Mouse (Mus musculus) stomach, embryonic 16.5 days (tissue): ENCODE results near the gene Carmil1. TPM values are rescaled to one million over a fixed set of nuclear protein-coding genes. Genes with fewer than 3 reads are reported as not detected.

Source experiments
- ATAC-seq: fragments of 200-750 bp; cut with Nextera tagmentation; 2 replicates; pipeline ENCODE4 v1.8.0; 2017; ENCODE audit warnings: moderate number of reproducible peaks, moderate TSS enrichment; ENCODE audit not compliant: insufficient read depth, low FRiP score
- H3K27ac ChIP-seq: fragments of 300-500 bp; sonication (generic); 2 replicates; pipeline ENCODE4 v1.5.1; 2014; ENCODE audit warnings: low read length
- H3K27me3 ChIP-seq: fragments of 300-500 bp; sonication (generic); 2 replicates; pipeline ENCODE4 v1.6.1; 2014; ENCODE audit warnings: low read length, control low read depth, mixed read lengths; ENCODE audit not compliant: control insufficient read depth, insufficient read depth
- H3K36me3 ChIP-seq: fragments of 300-500 bp; sonication (generic); 2 replicates; pipeline ENCODE4 v1.6.1; 2014; ENCODE audit warnings: low read length; ENCODE audit not compliant: control insufficient read depth, insufficient read depth
- H3K4me1 ChIP-seq: fragments of 300-500 bp; sonication (generic); 2 replicates; pipeline ENCODE4 v1.6.1; 2014; ENCODE audit warnings: low read length, control low read depth, mixed read lengths; ENCODE audit not compliant: control insufficient read depth, insufficient read depth
- H3K4me2 ChIP-seq: fragments of 300-500 bp; sonication (generic); 2 replicates; pipeline ENCODE4 v1.6.1; 2014; ENCODE audit warnings: low read depth, low read length, mixed read lengths
- H3K4me3 ChIP-seq: fragments of 300-500 bp; sonication (generic); replicated peaks from 2 replicates; pipeline ENCODE4 v1.5.1; 2014; ENCODE audit warnings: mild to moderate bottlenecking, low read length
- H3K9ac ChIP-seq: fragments of 300-500 bp; sonication (generic); 2 replicates; pipeline ENCODE4 v1.6.1; 2014; ENCODE audit warnings: low read length
- H3K9me3 ChIP-seq: fragments of 300-500 bp; sonication (generic); replicated peaks from 2 replicates; pipeline ENCODE4 v1.6.1; 2016; ENCODE audit warnings: low read length, control low read depth; ENCODE audit not compliant: control insufficient read depth
- WGBS: fragments of 180-500 bp; shearing (Covaris S2); extraction: QIAGEN DNeasy Blood & Tissue Kit; methylation state at CpG from one replicate; pipeline ENCODE4 v1.1.7; 2014; 5-methylcytosine and 5-hydroxymethylcytosine counted together
- polyA plus RNA-seq: library from polyadenylated mRNA; unstranded; fragments of >200 nt; fragmentation: Nextera tagmentation; extraction: Ambion mirVana; gene quantifications from 2 replicates; pipeline ENCODE4 v1.2.1, GENCODE M21; 2015

Gene Carmil1
- polyA plus RNA-seq, 1 experiment from 2014 or later = 41.6 TPM

DNA sequence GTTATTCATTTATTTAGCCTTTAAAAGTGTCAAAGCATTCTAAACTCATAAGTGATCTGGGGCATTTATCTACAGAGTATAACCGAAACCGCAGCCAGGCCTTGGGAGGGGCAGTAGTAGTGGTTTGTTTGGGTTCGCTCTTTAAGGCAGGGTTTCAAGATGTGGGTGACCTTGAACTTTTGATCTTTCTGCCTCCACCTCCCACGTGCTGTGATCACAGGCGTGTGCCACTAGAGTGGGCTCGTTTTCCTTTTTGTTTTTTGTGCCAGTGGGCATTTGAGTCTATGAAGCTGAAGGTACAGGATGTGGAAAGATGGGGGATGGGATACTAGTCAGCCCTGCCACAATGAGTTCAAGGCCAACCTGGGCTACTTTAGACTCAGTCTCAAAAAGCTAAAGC lies 34.3 kb downstream of the Carmil1 start:
- Histone ChIP-seq H3K4me2 (no peak overlapping the region), H3K36me3 (no peaks in the 10 kb centered on the region), H3K27ac (no peak overlapping the region), H3K4me1 (peaks cover 34% of the 10 kb centered on the region), H3K9ac (no peak overlapping the region), H3K27me3 (no peaks in the 10 kb centered on the region), H3K4me3 (no peak overlapping the region), H3K9me3 (no peaks in the 10 kb centered on the region)
- no peak for ATAC-seq
- WGBS = 65% methylated on average over 6 of the region's 6 CpGs

DNA sequence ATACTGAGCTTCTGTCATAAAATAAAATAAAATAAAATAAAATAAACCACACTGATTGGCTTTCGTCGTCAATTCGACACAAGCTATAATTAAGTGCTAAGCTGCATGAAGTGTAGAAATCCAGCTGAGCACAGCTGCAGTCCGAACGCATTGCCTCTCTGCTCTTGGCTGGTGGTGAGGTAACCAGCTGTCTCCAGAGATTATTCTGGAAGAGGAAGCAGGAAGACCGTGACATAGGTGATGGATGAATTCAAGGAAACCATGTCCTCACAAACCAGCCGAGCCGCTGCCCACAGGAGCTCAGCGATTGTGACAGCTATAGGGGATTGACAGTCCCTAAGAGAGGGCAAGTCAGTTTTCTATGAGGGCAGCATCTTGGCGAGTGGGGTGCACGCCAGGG lies 36.0 kb downstream of the Carmil1 start:
- 46% methylated on average over 11 of the region's 11 CpGs for WGBS
- H3K36me3 ChIP-seq = no peaks in the 10 kb centered on the region
- H3K9ac ChIP-seq = no peak overlapping the region
- no peak overlapping the region for H3K4me2 ChIP-seq
- H3K4me1 ChIP-seq = peaks cover 25% of the 10 kb centered on the region
- no peak for ATAC-seq
- H3K27me3 ChIP-seq = no peaks in the 10 kb centered on the region
- H3K9me3 ChIP-seq = no peaks in the 10 kb centered on the region
- H3K4me3 ChIP-seq = no peak overlapping the region
- no peak overlapping the region for H3K27ac ChIP-seq

DNA sequence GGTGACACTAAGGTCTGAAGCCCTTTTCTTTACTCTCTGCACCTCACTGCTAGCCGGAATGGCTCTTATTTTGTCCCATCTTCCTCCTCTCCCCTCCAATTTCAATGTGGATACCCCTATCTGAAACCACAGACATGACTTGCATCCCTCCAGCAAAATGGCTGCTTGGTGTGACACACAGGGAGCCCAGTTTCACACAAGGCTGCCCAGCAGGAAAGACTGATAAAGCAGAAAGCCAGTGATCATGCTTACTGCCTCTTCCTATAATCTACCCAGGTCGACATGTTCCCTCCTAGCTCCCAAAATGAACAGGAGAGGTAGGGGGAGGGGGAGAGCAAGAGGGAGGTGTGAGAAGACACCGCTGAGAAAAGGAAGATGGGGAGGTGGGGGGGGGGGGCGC lies 36.6 kb downstream of the Carmil1 start:
- 65% methylated on average over 4 of the region's 4 CpGs for WGBS
- Histone ChIP-seq H3K36me3 (no peaks in the 10 kb centered on the region), H3K4me3 (no peak overlapping the region), H3K4me2 (no peak overlapping the region), H3K9ac (no peak overlapping the region), H3K9me3 (no peaks in the 10 kb centered on the region), H3K27me3 (no peaks in the 10 kb centered on the region), H3K4me1 (peaks cover 25% of the 10 kb centered on the region), H3K27ac (no peak overlapping the region)
- ATAC-seq = no peak

- Histone ChIP-seq H3K9me3 (no peaks in the 10 kb centered on the region), H3K27me3 (no peaks in the 10 kb centered on the region), H3K4me1 (peaks cover 25% of the 10 kb centered on the region), H3K4me3 (no peak overlapping the region), H3K27ac (peak overlapping the region; percentile 74), H3K4me2 (no peak overlapping the region), H3K36me3 (no peaks in the 10 kb centered on the region), H3K9ac (no peak overlapping the region)
- ATAC-seq = no peak
- WGBS = 47% methylated on average over 5 of the region's 5 CpGs
Measured at GRCm38 (mm10) chr13:24242429-24243106, 38.0 kb downstream of the Carmil1 start.

GRCm38 (mm10) chr13:24241201-24241600 lies 39.4 kb downstream of the Carmil1 start:
- Histone ChIP-seq H3K9ac (no peak overlapping the region), H3K27me3 (no peaks in the 10 kb centered on the region), H3K4me1 (peaks cover 21% of the 10 kb centered on the region), H3K9me3 (no peaks in the 10 kb centered on the region), H3K36me3 (no peaks in the 10 kb centered on the region), H3K4me3 (no peak overlapping the region), H3K4me2 (0 out of 2 replicates have a peak overlapping the region, but pooled peaks have one; percentile 32), H3K27ac (no peak overlapping the region; the same call in 1 of the 2 replicates)
- WGBS = 48% methylated on average over 5 of the region's 5 CpGs
- no peak for ATAC-seq

DNA sequence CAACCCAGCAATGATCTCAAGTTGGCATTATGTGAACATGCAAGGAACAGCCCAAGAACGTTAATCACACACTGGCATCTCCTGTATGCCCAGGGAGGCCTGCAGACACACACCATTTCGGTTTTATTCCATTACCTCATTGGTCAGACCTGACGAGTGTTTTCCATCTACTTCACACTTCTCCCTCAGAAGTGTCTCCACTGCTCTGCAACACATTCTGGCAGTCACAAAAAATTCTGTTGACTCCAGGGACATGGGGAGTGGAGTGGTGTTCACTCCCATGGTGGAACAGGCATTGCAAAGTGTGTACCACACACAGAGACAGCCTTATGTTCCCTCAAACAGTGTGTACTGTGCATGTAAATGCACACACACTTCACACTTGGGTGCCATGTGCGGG lies 40.2 kb downstream of the Carmil1 start:
- H3K27ac ChIP-seq = no peak overlapping the region
- no peak overlapping the region for H3K9ac ChIP-seq
- no peaks in the 10 kb centered on the region for H3K36me3 ChIP-seq
- H3K4me2 ChIP-seq = no peak overlapping the region
- H3K4me1 ChIP-seq = peaks cover 21% of the 10 kb centered on the region
- ATAC-seq = no peak
- no peak overlapping the region for H3K4me3 ChIP-seq
- no peaks in the 10 kb centered on the region for H3K27me3 ChIP-seq
- 84% methylated on average over 4 of the region's 4 CpGs for WGBS
- no peaks in the 10 kb centered on the region for H3K9me3 ChIP-seq

DNA sequence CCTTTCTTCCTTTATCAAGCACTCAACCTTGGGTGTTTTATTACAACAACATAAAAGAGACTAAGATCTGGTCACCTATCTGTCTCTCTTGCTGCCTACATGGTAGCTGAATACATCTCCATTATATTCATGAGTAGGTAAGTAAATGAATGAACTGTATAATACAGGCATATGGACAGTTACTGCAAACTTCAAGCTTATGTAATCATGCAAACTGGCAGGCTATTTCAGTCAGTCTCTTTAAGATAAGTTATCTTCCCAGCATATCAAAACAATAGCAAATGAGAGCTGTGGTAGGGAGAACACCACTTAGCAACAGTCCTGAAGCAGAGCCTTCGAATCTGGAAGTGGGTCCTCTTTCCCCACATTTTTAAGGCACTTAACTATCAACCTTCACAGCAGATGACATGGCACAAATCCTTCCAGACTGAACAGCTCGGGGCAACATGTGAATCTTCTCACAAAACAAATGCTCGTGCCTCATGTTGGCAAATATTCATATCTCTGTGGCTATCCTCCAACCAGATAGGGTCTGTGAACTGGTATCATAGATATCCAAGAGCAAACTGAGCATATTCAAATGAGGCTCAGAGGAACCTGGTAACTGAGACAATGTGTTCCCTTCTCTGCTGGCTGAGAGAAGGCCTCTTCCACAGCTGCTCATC lies 42.0 kb downstream of the Carmil1 start:
- WGBS = 53% methylated on average over 3 of the region's 3 CpGs
- H3K4me2 ChIP-seq = no peak overlapping the region
- H3K36me3 ChIP-seq = no peaks in the 10 kb centered on the region
- H3K27me3 ChIP-seq = no peaks in the 10 kb centered on the region
- H3K4me1 ChIP-seq = peaks cover 17% of the 10 kb centered on the region
- no peaks in the 10 kb centered on the region for H3K9me3 ChIP-seq
- no peak overlapping the region for H3K4me3 ChIP-seq
- H3K27ac ChIP-seq = no peak overlapping the region
- H3K9ac ChIP-seq = no peak overlapping the region
- ATAC-seq = no peak

DNA sequence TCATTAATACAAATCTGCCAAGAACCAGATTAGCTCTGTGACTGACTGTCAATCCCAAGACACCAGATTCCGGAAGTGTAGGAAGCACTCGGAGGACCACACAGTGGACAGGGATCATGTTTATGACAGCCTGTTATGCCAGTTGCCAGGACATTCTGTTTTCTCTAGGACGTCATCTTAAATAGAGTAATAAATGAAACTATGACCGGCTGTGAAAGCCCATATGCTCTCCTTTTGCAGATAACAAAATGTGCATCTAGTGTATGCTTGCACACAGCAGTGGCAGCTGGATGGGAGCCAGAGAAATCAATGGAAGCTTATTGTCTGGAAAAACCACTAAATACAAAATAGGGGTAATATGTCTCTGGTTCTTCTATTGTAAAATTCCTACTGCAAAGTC lies 43.9 kb downstream of the Carmil1 start:
- 71% methylated on average over 4 of the region's 4 CpGs for WGBS
- ATAC-seq = peak; percentile 27; the same call in 1 of the 2 replicates

DNA sequence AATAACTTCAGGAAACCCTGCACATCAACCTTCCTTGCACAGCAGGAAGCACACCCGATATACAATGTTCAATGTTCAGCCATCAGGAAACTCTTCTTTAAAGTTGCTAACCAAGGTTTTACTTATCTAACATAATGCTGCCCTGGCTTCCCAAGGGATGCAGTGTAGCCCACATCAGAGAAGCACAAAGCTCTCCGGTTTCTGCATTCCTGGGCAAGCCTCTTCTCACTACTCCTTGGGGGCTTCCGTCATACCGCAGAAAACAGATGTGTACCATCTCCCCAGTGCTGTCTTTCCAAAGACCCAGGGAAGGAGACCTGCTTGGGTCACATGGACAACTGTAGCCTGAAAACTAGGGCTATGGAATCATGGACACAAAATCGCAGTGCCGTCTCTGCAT lies 47.8 kb downstream of the Carmil1 start:
- H3K4me2 ChIP-seq = no peak overlapping the region
- H3K4me1 ChIP-seq = no peaks in the 10 kb centered on the region
- no peak overlapping the region for H3K4me3 ChIP-seq
- no peak overlapping the region for H3K9ac ChIP-seq
- no peak for ATAC-seq
- no peaks in the 10 kb centered on the region for H3K9me3 ChIP-seq
- no peaks in the 10 kb centered on the region for H3K36me3 ChIP-seq
- H3K27ac ChIP-seq = no peak overlapping the region
- WGBS = 78% methylated on average over 6 of the region's 6 CpGs
- H3K27me3 ChIP-seq = no peaks in the 10 kb centered on the region

More for the DNA sequence above, 43.9 kb downstream of the Carmil1 start:
- H3K4me3 ChIP-seq = no peak overlapping the region
- no peaks in the 10 kb centered on the region for H3K36me3 ChIP-seq
- H3K27ac ChIP-seq = no peak overlapping the region
- no peak overlapping the region for H3K4me2 ChIP-seq
- H3K9ac ChIP-seq = no peak overlapping the region
- H3K9me3 ChIP-seq = no peaks in the 10 kb centered on the region
- no peaks in the 10 kb centered on the region for H3K27me3 ChIP-seq
- H3K4me1 ChIP-seq = peaks cover 5% of the 10 kb centered on the region; the same call in 1 of the 2 replicates
